Mouse (Mus musculus) midbrain, embryonic 14.5 days (tissue): ENCODE data around the gene Hamp2. TPM values are rescaled to one million over a fixed set of nuclear protein-coding genes. Genes with fewer than 3 reads are reported as not detected.
"Not testable (repeated sequence)": the region's sequence is repeated elsewhere in the genome, so short reads cannot be mapped to it uniquely, and the experiment has no call there.

ENCODE experiments used
- ATAC-seq: fragments of 200-750 bp; cut with Nextera tagmentation; 2 replicates; pipeline ENCODE4 v1.8.0; 2017; ENCODE audit warnings: moderate number of reproducible peaks, moderate library complexity; ENCODE audit not compliant: low FRiP score, low TSS enrichment
- DNase-seq: peaks from one replicate; pipeline ENCODE4 v3.0.0-alpha.2; 2015
- H3K27ac ChIP-seq: fragments of 300-500 bp; sonication (generic); replicated peaks from 2 replicates; pipeline ENCODE4 v1.5.1; 2014; ENCODE audit warnings: mild to moderate bottlenecking, low read depth, low read length, moderate library complexity
- H3K27me3 ChIP-seq: fragments of 300-500 bp; sonication (generic); 2 replicates; pipeline ENCODE4 v1.6.1; 2014; ENCODE audit warnings: low read length, control low read depth, mixed read lengths; ENCODE audit not compliant: control insufficient read depth, insufficient read depth
- H3K36me3 ChIP-seq: fragments of 300-500 bp; sonication (generic); 2 replicates; pipeline ENCODE4 v1.6.1; 2014; ENCODE audit warnings: low read length, control low read depth; ENCODE audit not compliant: control insufficient read depth, insufficient read depth
- H3K4me1 ChIP-seq: fragments of 300-500 bp; sonication (generic); 2 replicates; pipeline ENCODE4 v1.6.1; 2014; ENCODE audit warnings: mild to moderate bottlenecking, antibody characterized with exemption, low read length, control low read depth; ENCODE audit not compliant: control insufficient read depth, insufficient read depth
- H3K4me2 ChIP-seq: fragments of 300-500 bp; sonication (generic); 2 replicates; pipeline ENCODE4 v1.6.1; 2014; ENCODE audit warnings: mild to moderate bottlenecking, low read length, moderate library complexity
- H3K4me3 ChIP-seq: fragments of 300-500 bp; sonication (generic); replicated peaks from 2 replicates; pipeline ENCODE4 v1.5.1; 2014; ENCODE audit warnings: low read depth, low read length
- H3K9ac ChIP-seq: fragments of 300-500 bp; sonication (generic); replicated peaks from 2 replicates; pipeline ENCODE4 v1.6.1; 2014; ENCODE audit warnings: mild to moderate bottlenecking, low read length, moderate library complexity
- H3K9me3 ChIP-seq: fragments of 300-500 bp; sonication (generic); 2 replicates; pipeline ENCODE4 v1.6.1; 2016; ENCODE audit warnings: low read length, control low read depth, mixed read lengths; ENCODE audit not compliant: control insufficient read depth
- WGBS: fragments of 180-500 bp; shearing (Covaris S2); extraction: QIAGEN DNeasy Blood & Tissue Kit; methylation state at CpG from one replicate; pipeline ENCODE4 v1.1.7; 2014; 5-methylcytosine and 5-hydroxymethylcytosine counted together
- polyA plus RNA-seq: library from polyadenylated mRNA; unstranded; fragments of >200 nt; fragmentation: Nextera tagmentation; extraction: Ambion mirVana; gene quantifications from 2 replicates; pipeline ENCODE4 v1.2.1, GENCODE M21; 2014

Hamp2 gene
- polyA plus RNA-seq, 1 experiment from 2014 or later, result not detected

DNA sequence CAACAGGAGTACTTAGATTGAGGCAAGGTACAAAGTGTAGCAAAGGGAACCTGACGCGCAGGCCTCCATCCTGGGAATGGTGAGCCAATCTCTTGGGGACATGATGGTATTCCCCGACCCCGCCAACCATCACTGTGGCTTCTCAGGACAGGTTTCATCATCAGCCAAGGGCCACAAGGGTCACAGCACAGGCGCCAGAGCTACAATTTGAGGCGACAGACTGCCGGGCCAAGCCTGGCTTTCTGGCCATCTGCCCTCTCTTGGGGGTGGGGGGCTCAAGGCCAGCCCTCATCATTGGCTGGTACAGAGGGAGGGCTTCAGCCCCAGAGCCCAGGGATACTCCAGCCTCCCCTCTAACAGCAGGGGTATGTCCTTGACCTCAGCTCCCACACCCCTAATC lies 21.0 kb upstream of the Hamp2 start:
- H3K27me3 ChIP-seq, H3K4me3 ChIP-seq, ATAC-seq, DNase-seq, H3K4me2 ChIP-seq, H3K9ac ChIP-seq, H3K4me1 ChIP-seq, H3K9me3 ChIP-seq, H3K27ac ChIP-seq: not testable (repeated sequence)
- H3K36me3 ChIP-seq, result peaks cover 36% of the 10 kb centered on the region
- whole genome bisulfite sequencing, result 89% methylated on average over 7 of the region's 7 CpGs

DNA sequence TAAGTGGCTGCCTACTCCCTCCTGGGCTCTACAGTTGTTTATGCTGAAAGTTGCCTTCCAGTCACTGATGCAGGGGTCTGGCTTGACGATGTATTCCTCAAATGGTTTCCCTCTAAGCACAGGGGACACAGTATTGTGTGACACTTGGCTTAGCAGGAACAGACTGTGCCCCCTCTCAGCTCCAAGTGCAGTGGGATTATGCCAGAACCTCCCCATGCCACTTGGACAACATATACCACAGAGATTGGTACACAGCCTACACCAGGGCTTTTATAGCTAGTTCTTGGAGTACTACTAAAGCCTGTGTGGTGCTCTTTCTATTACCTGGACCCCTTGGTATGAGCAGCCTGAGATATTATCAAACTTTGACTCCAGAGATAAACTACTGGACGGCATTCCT lies 20.2 kb upstream of the Hamp2 start:
- not testable (repeated sequence) for DNase-seq, H3K4me1 ChIP-seq, H3K4me2 ChIP-seq, H3K27ac ChIP-seq, H3K4me3 ChIP-seq, H3K9ac ChIP-seq, ATAC-seq, H3K27me3 ChIP-seq, H3K9me3 ChIP-seq
- WGBS, result 82% methylated on average over 2 of the region's 2 CpGs
- peaks cover 28% of the 10 kb centered on the region for H3K36me3 ChIP-seq

- WGBS, result 71% methylated on average over 9 of the region's 9 CpGs
- peaks cover 22% of the 10 kb centered on the region for H3K36me3 ChIP-seq
- H3K9ac ChIP-seq, result no peak within 1 kb of the TSS
- DNase-seq, result no peak
- no peak for ATAC-seq
- no peaks in the 10 kb centered on the region for H3K9me3 ChIP-seq
- H3K4me1 ChIP-seq, result no peaks in the 10 kb centered on the region
- no peak within 1 kb of the TSS for H3K4me2 ChIP-seq
- no peak within 1 kb of the TSS for H3K27ac ChIP-seq
- no peak within 1 kb of the TSS for H3K4me3 ChIP-seq
- no peaks in the 10 kb centered on the region for H3K27me3 ChIP-seq
These were observed 19.6 kb upstream of the Hamp2 start, which contains the start of gene Hamp for GRCm38 (mm10) chr7:30943909-30944635. Gene Hamp, minus strand, starts transcription at chr7:30944032.

DNA sequence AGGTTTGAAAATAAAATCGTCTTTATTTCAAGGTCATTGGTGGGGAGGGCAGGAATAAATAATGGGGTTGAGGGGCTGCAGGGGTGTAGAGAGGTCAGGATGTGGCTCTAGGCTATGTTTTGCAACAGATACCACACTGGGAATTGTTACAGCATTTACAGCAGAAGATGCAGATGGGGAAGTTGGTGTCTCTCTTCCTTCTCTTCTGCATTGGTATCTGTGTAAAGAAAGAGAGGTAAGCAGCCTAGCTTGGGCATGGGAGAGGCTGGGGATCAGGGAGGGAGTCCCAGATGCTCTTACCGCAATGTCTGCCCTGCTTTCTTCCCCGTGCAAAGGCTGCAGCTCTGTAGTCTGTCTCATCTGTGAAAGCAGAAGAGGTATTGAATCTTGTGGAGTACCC lies 17.9 kb upstream of the Hamp2 start:
- H3K9ac ChIP-seq, DNase-seq, ATAC-seq, H3K27ac ChIP-seq, H3K27me3 ChIP-seq, H3K9me3 ChIP-seq, H3K4me1 ChIP-seq, H3K4me2 ChIP-seq, H3K4me3 ChIP-seq: not testable (repeated sequence)
- H3K36me3 ChIP-seq, result peaks cover 14% of the 10 kb centered on the region
- WGBS, result 51% methylated on average over 3 of the region's 3 CpGs

GRCm38 (mm10) chr7:30940070-30940469 lies 15.6 kb upstream of the Hamp2 start:
- not testable (repeated sequence) for H3K27me3 ChIP-seq, H3K4me3 ChIP-seq, H3K27ac ChIP-seq, DNase-seq, ATAC-seq, H3K9me3 ChIP-seq, H3K36me3 ChIP-seq, H3K9ac ChIP-seq, H3K4me1 ChIP-seq, H3K4me2 ChIP-seq
- WGBS, result 94% methylated on average over 1 of the region's 1 CpGs

DNA sequence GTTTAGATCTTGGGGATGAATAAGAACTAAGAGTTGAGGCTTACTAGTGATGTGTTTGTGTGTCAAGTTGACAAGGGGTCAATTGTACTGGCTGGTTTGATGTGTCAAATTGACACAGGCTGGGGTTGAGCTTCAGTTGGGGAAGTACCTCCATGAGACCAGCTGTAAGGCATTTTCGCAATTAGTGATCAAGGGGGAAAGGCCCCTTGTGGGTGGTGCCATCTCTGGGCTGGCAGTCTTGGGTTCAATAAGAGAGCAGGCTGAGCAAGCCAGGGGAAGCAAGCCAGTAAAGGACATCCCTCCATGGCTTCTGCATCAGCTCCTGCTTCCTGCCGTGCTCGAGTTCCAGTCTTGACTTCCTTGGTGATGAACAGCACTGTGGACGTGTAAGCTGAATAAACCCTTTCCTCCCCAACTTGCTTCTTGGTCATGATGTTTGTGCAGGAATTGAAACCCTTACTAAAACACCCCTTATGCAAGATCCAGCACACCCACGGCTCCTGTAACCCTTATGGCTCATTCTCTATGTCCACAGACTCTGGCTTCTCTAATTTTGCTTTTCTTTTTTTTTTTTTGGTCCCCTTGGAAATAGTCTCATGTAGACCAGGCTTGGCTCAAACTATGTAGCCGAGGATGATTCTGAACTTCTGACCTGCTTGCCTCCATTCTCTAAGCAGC lies 11.1 kb upstream of the Hamp2 start:
- 81% methylated on average over 6 of the region's 6 CpGs for WGBS
- not testable (repeated sequence) for H3K4me3 ChIP-seq

DNA sequence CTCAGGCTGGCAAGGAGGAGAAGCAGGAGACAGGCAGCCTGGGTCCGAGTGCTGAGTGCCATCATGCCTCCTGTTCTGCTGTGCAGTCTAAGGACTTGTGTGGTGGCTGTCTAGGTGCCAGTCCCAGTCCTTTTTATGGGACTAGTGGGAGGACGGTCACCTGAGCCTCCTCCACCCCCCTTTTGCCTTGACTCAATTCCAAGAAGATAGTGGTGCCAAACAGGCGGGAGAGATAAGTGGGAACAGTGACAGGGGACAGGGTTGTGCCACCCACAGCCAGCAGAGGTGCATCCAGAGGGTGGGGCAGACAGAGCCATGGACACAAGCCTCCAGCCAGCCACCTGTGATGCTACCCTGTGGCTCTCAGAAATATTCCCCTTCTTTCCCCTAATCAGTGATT lies 410 bp downstream of the Hamp2 start:
- 72% methylated on average over 3 of the region's 3 CpGs for WGBS
- no peaks in the 10 kb centered on the region for H3K9me3 ChIP-seq
- no peak for ATAC-seq
- H3K4me1 ChIP-seq, result no peaks in the 10 kb centered on the region
- no peak for DNase-seq
- no peak overlapping the region for H3K27ac ChIP-seq
- H3K36me3 ChIP-seq, result no peaks in the 10 kb centered on the region
- no peak overlapping the region for H3K4me3 ChIP-seq
- H3K4me2 ChIP-seq, result no peak overlapping the region
- H3K27me3 ChIP-seq, result no peaks in the 10 kb centered on the region
- H3K9ac ChIP-seq, result no peak overlapping the region

More for the DNA sequence above, 11.1 kb upstream of the Hamp2 start:
- H3K27ac ChIP-seq, ATAC-seq, DNase-seq, H3K4me1 ChIP-seq, H3K9ac ChIP-seq, H3K9me3 ChIP-seq, H3K4me2 ChIP-seq, H3K27me3 ChIP-seq, H3K36me3 ChIP-seq: not testable (repeated sequence)

DNA sequence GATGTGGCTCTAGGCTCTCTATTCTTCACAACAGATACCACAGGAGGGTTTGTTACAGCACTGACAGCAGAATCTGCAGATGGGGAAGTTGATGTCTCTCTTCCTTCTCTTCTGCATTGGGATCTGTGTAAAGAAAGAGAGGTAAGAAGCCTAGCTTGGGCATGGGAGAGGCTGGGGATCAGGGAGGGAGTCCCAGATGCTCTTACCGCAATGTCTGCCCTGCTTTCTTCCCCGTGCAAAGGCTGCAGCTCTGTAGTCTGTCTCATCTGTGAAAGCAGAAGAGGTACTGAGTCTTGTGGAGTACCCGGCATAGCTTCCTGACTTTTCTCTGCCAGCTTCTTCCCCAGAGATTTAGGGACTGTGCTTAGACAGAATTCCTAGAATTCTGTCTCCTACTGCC lies 2.0 kb downstream of the Hamp2 start:
- H3K4me2 ChIP-seq, ATAC-seq, H3K36me3 ChIP-seq, H3K9ac ChIP-seq, H3K27ac ChIP-seq, H3K9me3 ChIP-seq, H3K4me3 ChIP-seq, H3K4me1 ChIP-seq, DNase-seq, H3K27me3 ChIP-seq: not testable (repeated sequence)
- 61% methylated on average over 3 of the region's 3 CpGs for WGBS

DNA sequence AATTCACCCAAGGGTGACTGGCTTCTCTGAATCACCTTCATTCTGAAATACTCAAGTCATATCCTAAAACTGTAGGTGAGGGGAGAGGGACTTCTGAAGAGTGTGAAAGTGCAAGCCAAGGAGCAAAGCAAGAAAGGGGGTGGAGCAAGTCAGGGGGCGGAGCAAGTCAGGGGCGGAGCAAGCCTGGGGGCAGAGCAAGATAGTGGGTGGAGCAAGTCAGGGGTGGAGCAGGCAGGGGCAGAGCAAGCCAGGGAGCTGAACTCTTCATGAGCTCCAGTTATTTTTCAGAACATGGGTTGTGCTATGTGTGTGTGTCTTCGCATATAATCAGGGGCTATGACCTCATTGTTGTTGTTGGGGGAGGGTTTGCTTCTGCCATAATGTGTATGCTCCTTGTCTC lies 4.3 kb downstream of the Hamp2 start:
- H3K27me3 ChIP-seq, result no peaks in the 10 kb centered on the region
- H3K4me2 ChIP-seq, result no peak overlapping the region
- H3K4me1 ChIP-seq, result no peaks in the 10 kb centered on the region
- no peak overlapping the region for H3K27ac ChIP-seq
- ATAC-seq, result no peak
- WGBS, result 78% methylated on average over 3 of the region's 3 CpGs
- no peaks in the 10 kb centered on the region for H3K9me3 ChIP-seq
- no peak overlapping the region for H3K4me3 ChIP-seq
- no peak for DNase-seq
- H3K9ac ChIP-seq, result no peak overlapping the region
- H3K36me3 ChIP-seq, result no peaks in the 10 kb centered on the region
